Mouse (Mus musculus) forebrain, embryonic 10.5 days (tissue): Measurements from ENCODE around the gene Vti1a. TPM values are rescaled to one million over a fixed set of nuclear protein-coding genes. Genes with fewer than 3 reads are reported as not detected.

Experiments used
- DNase-seq: peaks from one replicate; pipeline ENCODE4 v3.0.0-alpha.2; 2017; ENCODE audit warnings: low spot score; ENCODE audit errors: extremely low spot score
- H3K27ac ChIP-seq: fragments of 300-500 bp; sonication (generic); 2 replicates; pipeline ENCODE4 v1.5.1; 2016; ENCODE audit warnings: mild to moderate bottlenecking
- H3K27me3 ChIP-seq: fragments of 300-500 bp; sonication (generic); 2 replicates; pipeline ENCODE4 v1.6.1; 2016; ENCODE audit warnings: mild to moderate bottlenecking; ENCODE audit not compliant: poor library complexity, severe bottlenecking
- H3K36me3 ChIP-seq: fragments of 300-500 bp; sonication (generic); replicated peaks from 2 replicates; pipeline ENCODE4 v1.6.1; 2016; ENCODE audit warnings: mild to moderate bottlenecking, moderate library complexity
- H3K4me1 ChIP-seq: fragments of 300-500 bp; sonication (generic); 2 replicates; pipeline ENCODE4 v1.6.1; 2016
- H3K4me3 ChIP-seq: fragments of 300-500 bp; sonication (generic); 2 replicates; pipeline ENCODE4 v1.5.1; 2016; ENCODE audit warnings: mild to moderate bottlenecking, moderate library complexity
- H3K9me3 ChIP-seq: fragments of 300-500 bp; sonication (generic); 2 replicates; pipeline ENCODE4 v1.6.1; 2016; ENCODE audit warnings: mild to moderate bottlenecking, moderate library complexity
- WGBS: fragments of 180-500 bp; shearing (Covaris S2); methylation state at CpG from one replicate; pipeline ENCODE4 v1.1.7; 2016; 5-methylcytosine and 5-hydroxymethylcytosine counted together
- polyA plus RNA-seq: library from polyadenylated mRNA; unstranded; fragments of >200 nt; fragmentation: Nextera tagmentation; extraction: Ambion mirVana; gene quantifications from 2 replicates; pipeline ENCODE4 v1.2.1, GENCODE M21; 2016

Vti1a gene
- polyA plus RNA-seq, 1 experiment from 2014 or later: 34.2 TPM

DNA sequence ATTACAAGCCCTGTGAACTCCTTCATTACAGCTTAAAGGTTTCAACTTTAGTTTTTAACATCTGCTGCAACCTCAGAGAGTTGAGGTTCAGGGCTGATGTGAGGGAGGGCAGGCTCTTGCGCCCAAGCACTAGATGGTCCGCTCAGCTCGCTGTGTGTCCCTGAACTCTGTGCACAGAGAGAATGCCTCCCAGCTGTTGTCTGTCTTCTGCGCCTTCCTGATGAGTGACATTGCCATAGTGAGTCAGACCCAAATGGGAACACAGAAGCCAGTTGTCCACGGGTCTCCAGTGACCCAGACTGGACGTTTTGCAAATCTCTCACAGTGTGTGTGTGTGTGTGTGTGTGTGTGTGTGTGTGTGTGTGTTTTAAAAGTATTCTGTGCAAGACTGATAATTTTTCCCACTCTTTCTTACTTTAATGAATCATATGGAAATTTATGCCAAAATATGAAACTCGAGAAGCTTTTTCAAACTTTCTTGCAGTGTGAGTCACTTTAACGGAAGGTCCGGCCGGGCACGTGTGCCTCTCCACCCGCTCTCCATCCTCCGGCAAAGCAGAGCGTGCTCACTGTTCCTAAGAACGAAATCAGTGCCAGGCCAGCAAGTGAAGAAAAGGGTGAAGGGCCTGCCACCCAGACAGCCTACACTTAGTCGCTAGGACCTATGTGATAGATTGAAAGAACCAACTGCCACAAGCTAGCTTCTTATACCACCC lies 277.8 kb downstream of the Vti1a start:
- Histone ChIP-seq H3K27ac (peak overlapping the region; percentile 22; the same call in 1 of the 2 replicates), H3K4me1 (peaks cover 63% of the 10 kb centered on the region), H3K27me3 (peaks cover 49% of the 10 kb centered on the region), H3K9me3 (no peaks in the 10 kb centered on the region; the same call in 1 of the 2 replicates), H3K4me3 (no peak overlapping the region), H3K36me3 (no peaks in the 10 kb centered on the region)
- DNase-seq: no peak
- WGBS: 84% methylated on average over 16 of the region's 16 CpGs

DNA sequence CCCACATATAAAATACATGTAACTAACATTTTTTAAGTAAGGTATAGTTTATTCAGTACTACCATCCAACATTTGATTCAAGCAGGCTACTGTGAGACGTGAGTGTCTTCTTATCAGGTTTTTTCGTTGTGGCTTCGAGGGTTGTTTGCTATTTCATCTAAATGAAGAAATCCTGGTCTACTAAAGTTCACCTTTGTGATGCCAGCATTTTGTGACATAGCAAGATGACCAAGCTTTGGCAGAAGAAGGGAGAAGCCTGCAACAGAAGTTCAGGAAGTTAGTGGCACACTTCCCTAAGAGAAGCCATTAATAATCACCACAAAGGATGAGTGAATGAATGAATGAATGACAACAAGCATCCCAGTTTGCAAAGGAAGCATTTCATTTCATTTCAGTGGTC lies 278.4 kb downstream of the Vti1a start:
- H3K4me1 ChIP-seq: peaks cover 63% of the 10 kb centered on the region
- H3K9me3 ChIP-seq: no peaks in the 10 kb centered on the region; the same call in 1 of the 2 replicates
- H3K27me3 ChIP-seq: peaks cover 43% of the 10 kb centered on the region
- no peak overlapping the region for H3K4me3 ChIP-seq
- WGBS: 94% methylated on average over 3 of the region's 3 CpGs
- DNase-seq: no peak
- H3K27ac ChIP-seq: no peak overlapping the region
- no peaks in the 10 kb centered on the region for H3K36me3 ChIP-seq

DNA sequence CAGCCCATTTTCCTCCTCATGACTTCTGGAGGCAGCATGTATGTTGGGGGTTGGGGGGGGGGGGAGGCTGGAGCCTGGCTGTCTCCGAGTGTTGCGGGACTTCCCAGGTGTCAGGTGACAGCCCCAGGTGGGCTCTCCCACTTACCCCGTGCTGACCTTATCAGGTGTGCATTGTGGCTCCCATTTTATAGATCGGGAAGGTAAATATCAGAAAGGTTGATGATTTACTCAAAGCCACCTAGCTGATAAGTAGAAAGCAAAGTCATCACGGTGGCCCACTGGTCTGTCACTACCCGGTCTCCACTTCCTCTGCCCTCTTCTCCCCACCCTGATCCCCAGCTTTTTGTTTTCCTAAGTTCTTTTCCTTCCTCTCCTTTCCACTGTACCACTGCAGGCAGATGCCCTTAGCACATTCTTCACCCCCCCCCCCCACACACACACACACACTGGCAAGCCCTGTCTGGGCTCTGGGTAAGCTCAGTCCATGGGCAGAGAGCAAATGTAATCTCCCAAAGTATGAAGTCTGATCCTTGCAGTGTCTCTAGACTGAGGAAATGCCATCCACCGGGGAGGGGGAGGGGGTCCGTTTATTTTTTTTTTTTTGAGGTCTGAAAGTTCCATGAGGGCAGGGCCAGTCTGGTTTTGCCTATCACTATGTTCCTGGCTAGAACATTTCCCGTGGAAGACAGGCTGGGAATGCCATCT lies 280.0 kb downstream of the Vti1a start:
- Histone ChIP-seq H3K36me3 (no peaks in the 10 kb centered on the region), H3K27me3 (peaks cover 36% of the 10 kb centered on the region), H3K27ac (peak overlapping the region; percentile 64; the same call in 1 of the 2 replicates), H3K4me1 (peaks cover 64% of the 10 kb centered on the region), H3K4me3 (no peak overlapping the region), H3K9me3 (no peaks in the 10 kb centered on the region)
- WGBS: 71% methylated on average over 9 of the region's 9 CpGs
- DNase-seq: no peak

DNA sequence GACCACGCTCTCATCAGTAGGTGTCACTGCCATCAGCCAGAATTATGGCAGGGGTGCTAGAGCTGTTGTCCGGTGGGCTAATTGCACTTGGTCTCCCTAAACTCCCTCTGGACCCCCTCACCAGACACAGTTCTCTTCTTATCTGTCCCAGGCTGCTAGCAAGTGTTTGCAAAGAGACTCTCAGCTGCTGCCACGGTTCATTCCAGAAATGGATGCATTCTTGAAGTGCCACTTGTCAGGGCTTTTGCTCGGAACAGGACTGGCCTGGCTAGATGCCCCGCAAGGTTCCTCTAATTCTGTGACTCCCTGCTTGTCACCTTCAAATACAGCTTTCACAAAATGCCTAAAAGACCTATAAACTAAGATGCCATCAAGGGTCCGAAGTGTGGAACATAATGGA lies 280.7 kb downstream of the Vti1a start:
- peak overlapping the region; percentile 36 for H3K27ac ChIP-seq
- no peak overlapping the region for H3K4me3 ChIP-seq
- H3K36me3 ChIP-seq: no peaks in the 10 kb centered on the region
- DNase-seq: no peak
- H3K27me3 ChIP-seq: peaks cover 31% of the 10 kb centered on the region
- no peaks in the 10 kb centered on the region for H3K9me3 ChIP-seq
- peaks cover 64% of the 10 kb centered on the region for H3K4me1 ChIP-seq
- 80% methylated on average over 6 of the region's 6 CpGs for WGBS

DNA sequence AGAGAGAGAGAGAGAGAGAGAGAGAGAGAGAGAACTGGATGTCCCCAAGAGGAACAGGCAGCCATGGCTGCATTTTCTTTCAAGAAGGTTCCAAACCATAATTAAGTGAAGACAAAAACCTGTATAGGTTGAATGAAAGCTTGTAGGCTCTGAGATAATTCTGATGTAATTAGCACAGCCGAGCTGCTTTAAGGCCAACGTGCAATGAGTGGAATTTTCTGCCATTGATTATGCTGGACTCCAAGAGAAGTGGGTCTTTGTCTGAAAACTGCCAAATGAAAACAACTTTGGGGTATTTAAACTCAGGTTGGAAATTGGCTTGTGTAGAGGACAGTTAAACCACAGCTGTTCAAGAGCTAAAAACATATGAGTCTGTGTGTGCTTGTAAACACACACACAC lies 281.2 kb downstream of the Vti1a start:
- no peak for DNase-seq
- no peaks in the 10 kb centered on the region for H3K9me3 ChIP-seq
- H3K4me1 ChIP-seq: peaks cover 64% of the 10 kb centered on the region
- H3K27ac ChIP-seq: 0 out of 2 replicates have a peak overlapping the region, but pooled peaks have one; percentile 75
- H3K27me3 ChIP-seq: peaks cover 26% of the 10 kb centered on the region
- H3K36me3 ChIP-seq: no peaks in the 10 kb centered on the region
- no peak overlapping the region for H3K4me3 ChIP-seq
- WGBS: 26% methylated on average over 2 of the region's 2 CpGs

DNA sequence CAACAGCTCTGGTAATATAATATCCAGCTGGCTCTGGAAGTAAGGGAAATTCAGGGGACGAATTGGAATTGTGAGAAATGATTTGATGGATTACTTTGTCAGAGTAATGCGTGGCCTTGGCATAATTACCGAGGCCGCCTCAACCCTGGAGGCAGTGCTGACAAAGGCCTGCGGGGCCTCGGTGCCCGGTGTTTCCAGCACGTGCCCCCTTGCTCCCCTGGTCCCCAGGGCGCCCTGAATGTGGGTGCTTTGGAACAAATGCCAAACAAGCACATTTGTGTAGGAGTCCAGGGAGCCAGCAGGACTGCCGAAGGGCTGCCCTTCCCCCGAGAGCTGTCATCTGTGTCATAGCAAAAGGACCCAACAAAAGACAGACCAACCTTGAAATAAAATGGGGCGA lies 281.9 kb downstream of the Vti1a start:
- Histone ChIP-seq H3K9me3 (no peaks in the 10 kb centered on the region), H3K27me3 (peaks cover 20% of the 10 kb centered on the region), H3K4me1 (peaks cover 60% of the 10 kb centered on the region), H3K36me3 (no peaks in the 10 kb centered on the region), H3K4me3 (no peak overlapping the region), H3K27ac (peak overlapping the region; percentile 75)
- WGBS: 81% methylated on average over 12 of the region's 12 CpGs
- DNase-seq: no peak

DNA sequence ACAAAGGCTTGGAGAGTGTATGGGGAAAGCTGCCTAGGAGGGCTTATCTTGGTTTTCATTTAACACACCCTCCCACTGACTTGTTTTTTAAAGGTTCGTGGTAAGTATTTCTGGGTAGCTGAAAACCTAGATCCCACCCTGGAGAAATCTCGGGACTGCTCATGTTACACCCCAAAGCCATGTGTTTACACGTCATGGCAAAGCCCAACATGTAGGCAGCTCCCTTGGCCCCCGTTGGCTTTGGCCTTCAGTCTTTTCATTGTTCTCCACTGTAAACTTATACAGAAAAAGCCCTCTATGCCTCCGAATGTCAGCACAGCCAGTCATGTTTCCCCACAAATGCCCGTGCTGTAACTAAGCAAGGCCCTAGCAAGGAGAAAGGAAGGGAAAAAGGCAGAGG lies 283.0 kb downstream of the Vti1a start:
- Histone ChIP-seq H3K4me3 (no peak overlapping the region), H3K9me3 (no peaks in the 10 kb centered on the region), H3K27me3 (peaks cover 18% of the 10 kb centered on the region), H3K27ac (peak overlapping the region; percentile 67), H3K36me3 (no peaks in the 10 kb centered on the region), H3K4me1 (peaks cover 50% of the 10 kb centered on the region)
- DNase-seq: no peak
- 76% methylated on average over 6 of the region's 6 CpGs for WGBS

DNA sequence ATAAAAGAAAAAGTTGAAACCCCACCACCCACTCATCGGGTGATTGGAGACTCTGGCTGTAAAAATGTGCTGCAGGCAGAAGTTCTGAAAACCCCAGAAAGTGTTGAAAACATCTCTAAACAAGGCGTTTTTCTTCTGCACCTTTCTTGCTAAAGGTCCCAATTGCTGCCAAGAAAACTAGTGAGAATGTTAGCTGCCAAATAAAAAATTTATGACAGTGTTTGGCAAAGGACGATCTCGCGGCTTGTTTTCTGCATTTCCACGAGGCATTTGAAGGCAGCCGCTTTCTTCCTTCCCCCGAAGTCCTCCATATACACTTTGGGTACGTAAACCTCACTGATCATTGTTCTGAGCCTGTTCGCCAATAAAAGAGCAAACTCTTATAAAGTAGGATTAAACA lies 291.6 kb downstream of the Vti1a start:
- peaks cover 15% of the 10 kb centered on the region for H3K4me1 ChIP-seq
- no peaks in the 10 kb centered on the region for H3K36me3 ChIP-seq
- H3K27ac ChIP-seq: no peak overlapping the region
- DNase-seq: no peak
- H3K27me3 ChIP-seq: peaks cover 24% of the 10 kb centered on the region
- 94% methylated on average over 10 of the region's 10 CpGs for WGBS
- no peak overlapping the region for H3K4me3 ChIP-seq
- H3K9me3 ChIP-seq: no peaks in the 10 kb centered on the region

DNA sequence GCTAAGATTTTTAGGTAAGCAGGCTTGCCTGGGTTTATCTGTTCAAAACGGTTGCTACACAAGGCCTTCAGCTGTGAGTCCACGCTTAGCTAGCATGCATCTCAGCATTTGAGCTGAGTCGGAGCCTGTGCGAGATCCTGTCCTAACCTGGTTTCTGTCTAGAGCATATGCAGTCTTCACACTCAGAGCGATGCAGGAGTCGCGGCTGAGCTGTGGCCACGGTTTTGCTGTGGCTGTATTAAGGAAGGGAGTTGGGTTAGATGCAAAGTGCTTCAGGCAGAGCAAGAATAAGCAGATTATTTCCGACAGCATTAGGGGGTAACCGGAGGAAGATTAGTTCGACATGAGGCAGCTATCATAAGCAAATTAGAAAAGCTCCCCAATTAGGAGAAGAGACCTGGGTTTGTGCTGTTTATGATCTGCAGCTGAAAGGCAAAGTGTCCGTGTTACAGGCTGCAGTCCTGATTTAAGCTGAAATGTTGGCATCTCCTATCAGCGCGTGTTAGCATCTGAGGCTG lies 292.8 kb downstream of the Vti1a start:
- no peak for DNase-seq
- Histone ChIP-seq H3K36me3 (no peaks in the 10 kb centered on the region), H3K4me3 (no peak overlapping the region), H3K4me1 (peaks cover 20% of the 10 kb centered on the region), H3K9me3 (no peaks in the 10 kb centered on the region), H3K27me3 (peaks cover 26% of the 10 kb centered on the region), H3K27ac (no peak overlapping the region)
- WGBS: 82% methylated on average over 14 of the region's 14 CpGs

DNA sequence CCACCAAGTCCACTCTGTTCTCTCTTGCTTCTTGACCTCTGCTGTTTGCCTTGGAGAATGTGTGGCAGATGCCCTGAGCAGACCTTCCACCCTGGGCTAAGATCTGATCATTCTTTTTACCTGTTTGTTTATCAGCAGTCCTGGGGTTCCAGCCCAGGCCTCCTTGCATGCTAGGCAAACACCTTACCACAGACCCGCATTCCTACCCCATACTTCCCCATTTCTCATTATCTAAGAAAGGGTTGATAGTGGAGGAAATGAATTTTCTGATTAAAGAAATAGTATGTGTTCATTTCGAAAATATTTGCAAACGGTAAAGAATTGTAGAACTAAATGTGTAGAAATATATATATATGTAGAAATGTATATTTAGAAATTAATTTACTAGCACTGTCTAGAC lies 293.7 kb downstream of the Vti1a start:
- 90% methylated on average over 3 of the region's 3 CpGs for WGBS
- H3K4me3 ChIP-seq: no peak overlapping the region
- no peaks in the 10 kb centered on the region for H3K36me3 ChIP-seq
- no peaks in the 10 kb centered on the region for H3K9me3 ChIP-seq
- H3K27me3 ChIP-seq: peaks cover 31% of the 10 kb centered on the region
- H3K4me1 ChIP-seq: peaks cover 20% of the 10 kb centered on the region
- H3K27ac ChIP-seq: no peak overlapping the region
- DNase-seq: no peak

DNA sequence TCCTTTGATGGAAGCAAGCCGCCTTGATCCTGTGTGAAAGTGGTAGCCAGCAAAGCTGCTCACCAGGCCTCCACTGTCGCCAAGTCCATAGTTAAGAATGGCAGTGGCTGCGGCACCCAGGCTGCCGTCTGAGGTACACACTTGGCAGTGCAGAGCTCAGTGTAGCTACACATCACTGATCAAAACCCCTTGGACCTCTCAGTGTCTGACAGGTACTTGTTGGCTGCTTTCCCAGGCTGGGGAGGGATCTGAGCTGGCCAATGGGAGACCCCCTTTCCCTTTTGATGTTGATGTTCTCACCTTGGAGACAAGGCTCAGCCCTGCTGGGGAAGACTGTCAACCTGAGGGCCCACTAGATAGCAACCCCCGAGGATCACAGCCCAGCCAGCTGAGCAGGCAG lies 299.6 kb downstream of the Vti1a start:
- no peaks in the 10 kb centered on the region for H3K9me3 ChIP-seq
- WGBS: 91% methylated on average over 5 of the region's 5 CpGs
- H3K4me3 ChIP-seq: no peak overlapping the region
- H3K36me3 ChIP-seq: no peaks in the 10 kb centered on the region
- H3K27me3 ChIP-seq: peaks cover 21% of the 10 kb centered on the region; the same call in 1 of the 2 replicates
- DNase-seq: no peak
- no peak overlapping the region for H3K27ac ChIP-seq
- H3K4me1 ChIP-seq: peaks cover 32% of the 10 kb centered on the region

DNA sequence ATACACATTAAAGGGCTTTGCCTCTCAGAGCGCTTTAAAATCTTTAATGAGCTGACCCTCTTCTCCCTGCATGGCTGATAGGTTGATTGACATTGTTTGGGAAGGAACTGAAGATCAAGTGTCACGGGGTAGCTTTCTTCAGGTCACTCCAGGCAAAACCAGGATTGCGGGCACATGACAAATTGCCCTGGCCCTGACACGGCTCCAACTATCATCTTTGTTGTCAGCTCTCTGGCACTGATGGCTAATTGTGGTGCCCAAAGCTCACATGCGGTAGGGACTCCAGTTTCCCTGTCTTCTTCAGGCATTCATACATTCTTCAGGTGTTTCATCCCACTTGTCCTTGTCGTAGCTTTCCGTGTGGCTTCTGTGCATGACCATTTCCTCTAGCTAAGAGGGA lies 300.2 kb downstream of the Vti1a start:
- H3K4me1 ChIP-seq: peaks cover 37% of the 10 kb centered on the region
- no peaks in the 10 kb centered on the region for H3K9me3 ChIP-seq
- H3K27me3 ChIP-seq: peaks cover 25% of the 10 kb centered on the region
- no peak overlapping the region for H3K27ac ChIP-seq
- H3K4me3 ChIP-seq: no peak overlapping the region
- no peak for DNase-seq
- 91% methylated on average over 7 of the region's 7 CpGs for WGBS
- H3K36me3 ChIP-seq: no peaks in the 10 kb centered on the region

DNA sequence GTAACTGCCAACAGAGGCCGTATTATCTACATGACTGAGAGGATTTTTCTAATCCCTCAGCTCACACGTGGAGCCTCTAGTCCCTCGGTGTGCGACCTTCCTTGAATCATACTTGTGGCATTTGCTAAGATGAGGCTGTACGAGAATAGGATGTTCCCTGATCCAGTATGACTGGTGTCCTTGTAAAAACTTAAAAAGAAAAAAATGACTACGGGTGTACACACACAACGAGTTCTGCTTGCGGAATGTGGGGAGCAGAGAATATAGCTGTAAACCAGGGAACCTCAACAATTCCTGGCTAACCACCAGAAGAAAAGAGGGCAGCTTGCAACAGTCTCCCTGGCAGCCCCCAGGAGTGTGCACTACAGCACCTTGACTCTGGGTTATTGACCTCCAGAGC lies 300.8 kb downstream of the Vti1a start:
- no peaks in the 10 kb centered on the region for H3K36me3 ChIP-seq
- 93% methylated on average over 8 of the region's 8 CpGs for WGBS

More for the DNA sequence above, 300.8 kb downstream of the Vti1a start:
- no peak overlapping the region for H3K4me3 ChIP-seq
- H3K27me3 ChIP-seq: peaks cover 32% of the 10 kb centered on the region
- H3K9me3 ChIP-seq: no peaks in the 10 kb centered on the region
- DNase-seq: no peak
- peaks cover 42% of the 10 kb centered on the region for H3K4me1 ChIP-seq
- no peak overlapping the region for H3K27ac ChIP-seq
